Mouse (Mus musculus) neural tube, embryonic 12.5 days (tissue): ENCODE measurements at regions not wholly inside any gene's neighbourhood (a gene's known extent, or its start where the extent isn't known, plus 50 kb on each side); places are given as distances from the start of the nearest gene placed in this dataset.
"Not testable (repeated sequence)": the region's sequence is repeated elsewhere in the genome, so short reads cannot be mapped to it uniquely, and the experiment has no call there.

Experiments used
- ATAC-seq: fragments of 200-750 bp; cut with Nextera tagmentation; 2 replicates; pipeline ENCODE4 v1.8.0; 2017; ENCODE audit warnings: low read depth, mild to moderate bottlenecking, moderate TSS enrichment, moderate library complexity; ENCODE audit not compliant: low FRiP score
- H3K27ac ChIP-seq: fragments of 300-500 bp; sonication (generic); 2 replicates; pipeline ENCODE4 v1.5.1; 2016
- H3K27me3 ChIP-seq: fragments of 300-500 bp; sonication (generic); replicated peaks from 2 replicates; pipeline ENCODE4 v1.6.1; 2016; ENCODE audit warnings: mild to moderate bottlenecking
- H3K36me3 ChIP-seq: fragments of 300-500 bp; sonication (generic); 2 replicates; pipeline ENCODE4 v1.6.1; 2016; ENCODE audit warnings: mild to moderate bottlenecking
- H3K4me1 ChIP-seq: fragments of 300-500 bp; sonication (generic); 2 replicates; pipeline ENCODE4 v1.6.1; 2016
- H3K4me2 ChIP-seq: fragments of 300-500 bp; sonication (generic); replicated peaks from 2 replicates; pipeline ENCODE4 v1.6.1; 2016; ENCODE audit warnings: mild to moderate bottlenecking
- H3K4me3 ChIP-seq: fragments of 300-500 bp; sonication (generic); 2 replicates; pipeline ENCODE4 v1.5.1; 2016
- H3K9ac ChIP-seq: fragments of 300-500 bp; sonication (generic); 2 replicates; pipeline ENCODE4 v1.6.1; 2016; ENCODE audit warnings: mild to moderate bottlenecking
- H3K9me3 ChIP-seq: fragments of 300-500 bp; sonication (generic); 2 replicates; pipeline ENCODE4 v1.6.1; 2016; ENCODE audit warnings: mild to moderate bottlenecking
- WGBS: fragments of 180-500 bp; shearing (Covaris S2); methylation state at CpG from one replicate; pipeline ENCODE4 v1.1.7; 2016; 5-methylcytosine and 5-hydroxymethylcytosine counted together

- Histone ChIP-seq H3K4me2 (no peak overlapping the region), H3K9ac (no peak overlapping the region)
- 44% methylated on average over 8 of the region's 8 CpGs for WGBS
Observed at GRCm38 (mm10) chr10:46071220-46071619, 493.6 kb downstream of the Hace1 start.

GRCm38 (mm10) chr10:46071810-46072549, 494.4 kb downstream of the Hace1 start:
- 58% methylated on average over 12 of the region's 12 CpGs for WGBS
- H3K27me3 ChIP-seq: no peaks in the 10 kb centered on the region
- no peaks in the 10 kb centered on the region for H3K36me3 ChIP-seq
- 0 out of 2 replicates have a peak, but pooled peaks have one; percentile 18 for ATAC-seq
- H3K27ac ChIP-seq: no peak overlapping the region
- H3K4me1 ChIP-seq: peaks cover 4% of the 10 kb centered on the region; the same call in 1 of the 2 replicates
- no peak overlapping the region for H3K4me3 ChIP-seq
- H3K4me2 ChIP-seq: no peak overlapping the region
- H3K9ac ChIP-seq: no peak overlapping the region
- no peaks in the 10 kb centered on the region for H3K9me3 ChIP-seq

More at GRCm38 (mm10) chr10:46071220-46071619, 493.6 kb downstream of the Hace1 start:
- no peak overlapping the region for H3K27ac ChIP-seq
- no peaks in the 10 kb centered on the region for H3K27me3 ChIP-seq
- no peaks in the 10 kb centered on the region for H3K9me3 ChIP-seq
- H3K36me3 ChIP-seq: no peaks in the 10 kb centered on the region
- ATAC-seq: no peak
- H3K4me1 ChIP-seq: peaks cover 4% of the 10 kb centered on the region; the same call in 1 of the 2 replicates
- H3K4me3 ChIP-seq: no peak overlapping the region

- ATAC-seq: 0 out of 2 replicates have a peak, but pooled peaks have one; percentile 38
- Histone ChIP-seq H3K9ac (no peak overlapping the region), H3K4me1 (peaks cover 4% of the 10 kb centered on the region; the same call in 1 of the 2 replicates), H3K27me3 (no peaks in the 10 kb centered on the region), H3K9me3 (no peaks in the 10 kb centered on the region), H3K4me3 (no peak overlapping the region), H3K4me2 (no peak overlapping the region), H3K36me3 (no peaks in the 10 kb centered on the region), H3K27ac (no peak overlapping the region)
- 71% methylated on average over 16 of the region's 16 CpGs for WGBS
Observed at GRCm38 (mm10) chr10:46072550-46073470, 495.2 kb downstream of the Hace1 start.

GRCm38 (mm10) chr10:46087766-46088165, 510.1 kb downstream of the Hace1 start:
- Histone ChIP-seq H3K4me3 (no peak overlapping the region), H3K36me3 (no peaks in the 10 kb centered on the region), H3K9ac (no peak overlapping the region), H3K9me3 (no peaks in the 10 kb centered on the region), H3K4me2 (no peak overlapping the region), H3K27ac (no peak overlapping the region), H3K4me1 (no peaks in the 10 kb centered on the region), H3K27me3 (no peaks in the 10 kb centered on the region)
- no peak for ATAC-seq
- WGBS: 49% methylated on average over 4 of the region's 4 CpGs

GRCm38 (mm10) chr10:46100837-46101236, 523.2 kb downstream of the Hace1 start:
- Histone ChIP-seq H3K27ac (no peak overlapping the region), H3K9me3 (no peaks in the 10 kb centered on the region), H3K27me3 (no peaks in the 10 kb centered on the region), H3K4me1 (no peaks in the 10 kb centered on the region), H3K9ac (no peak overlapping the region), H3K4me2 (no peak overlapping the region), H3K36me3 (no peaks in the 10 kb centered on the region), H3K4me3 (no peak overlapping the region)
- no peak for ATAC-seq

GRCm38 (mm10) chr10:46108810-46109209, 531.2 kb downstream of the Hace1 start:
- Histone ChIP-seq H3K4me2 (no peak overlapping the region), H3K27ac (no peak overlapping the region), H3K9ac (no peak overlapping the region), H3K4me1 (no peaks in the 10 kb centered on the region), H3K27me3 (no peaks in the 10 kb centered on the region), H3K4me3 (no peak overlapping the region), H3K9me3 (no peaks in the 10 kb centered on the region), H3K36me3 (no peaks in the 10 kb centered on the region)
- WGBS: 60% methylated on average over 4 of the region's 4 CpGs
- ATAC-seq: no peak

GRCm38 (mm10) chr10:46114631-46115130, 537.1 kb downstream of the Hace1 start:
- Histone ChIP-seq H3K27ac (no peak overlapping the region), H3K27me3 (no peaks in the 10 kb centered on the region), H3K36me3 (no peaks in the 10 kb centered on the region), H3K9me3 (no peaks in the 10 kb centered on the region), H3K9ac (no peak overlapping the region), H3K4me3 (no peak overlapping the region), H3K4me1 (no peaks in the 10 kb centered on the region), H3K4me2 (no peak overlapping the region)
- ATAC-seq: no peak
- WGBS: 88% methylated on average over 5 of the region's 5 CpGs

- not testable (repeated sequence) for H3K4me2 ChIP-seq, H3K36me3 ChIP-seq, H3K9ac ChIP-seq, ATAC-seq, H3K4me1 ChIP-seq, H3K9me3 ChIP-seq, H3K27me3 ChIP-seq, H3K27ac ChIP-seq, H3K4me3 ChIP-seq
- 86% methylated on average over 2 of the region's 2 CpGs for WGBS
Observed at GRCm38 (mm10) chr10:46122409-46122808, 544.8 kb downstream of the Hace1 start.

- H3K36me3 ChIP-seq: no peaks in the 10 kb centered on the region
- H3K27me3 ChIP-seq: no peaks in the 10 kb centered on the region
- H3K9ac ChIP-seq: no peak overlapping the region
- no peak overlapping the region for H3K4me2 ChIP-seq
- H3K9me3 ChIP-seq: no peaks in the 10 kb centered on the region
- no peak overlapping the region for H3K27ac ChIP-seq
- H3K4me1 ChIP-seq: no peaks in the 10 kb centered on the region
- no peak overlapping the region for H3K4me3 ChIP-seq
- no peak for ATAC-seq
Observed at GRCm38 (mm10) chr10:46123795-46124194, 546.2 kb downstream of the Hace1 start.

- H3K9me3 ChIP-seq: no peaks in the 10 kb centered on the region
- H3K4me1 ChIP-seq: no peaks in the 10 kb centered on the region
- H3K27me3 ChIP-seq: no peaks in the 10 kb centered on the region
- H3K4me2 ChIP-seq: no peak overlapping the region
- 58% methylated on average over 2 of the region's 2 CpGs for WGBS
- H3K9ac ChIP-seq: no peak overlapping the region
- no peak overlapping the region for H3K4me3 ChIP-seq
- no peak for ATAC-seq
- H3K36me3 ChIP-seq: no peaks in the 10 kb centered on the region
- no peak overlapping the region for H3K27ac ChIP-seq
Observed at GRCm38 (mm10) chr10:46135120-46135748, 557.6 kb downstream of the Hace1 start.

- Histone ChIP-seq H3K27me3 (no peaks in the 10 kb centered on the region), H3K4me1 (no peaks in the 10 kb centered on the region), H3K9me3 (no peaks in the 10 kb centered on the region), H3K36me3 (no peaks in the 10 kb centered on the region), H3K4me2 (no peak overlapping the region), H3K4me3 (no peak overlapping the region), H3K9ac (no peak overlapping the region), H3K27ac (no peak overlapping the region)
- ATAC-seq: no peak
- 61% methylated on average over 2 of the region's 2 CpGs for WGBS
Observed at GRCm38 (mm10) chr10:46174035-46174434, 596.4 kb downstream of the Hace1 start.
